24 mouse cellular contexts compared by ENCODE assay signal in genomic region chr12:96763153-96763552, GRCm38 (mm10).
DNase-seq lines count a peak whose midpoint lies in the region; ATAC-seq and TF ChIP-seq lines count a peak whose summit lies in the region.
"Had no signal": no experiment of that assay in that cellular context is flagged by ENCODE, and none has a peak within 500 bp of the region (broad histone marks: within the 10 kb centered on the region; RNA-seq: fewer than 3 reads in every experiment).

No protein-coding gene starts in this region.

- peak; percentile 49; the same call in 1 of the 2 replicates for ATAC-seq in forebrain, embryonic 11.5 days (replicated peaks; ENCODE audit: low FRiP score)
- ATAC-seq in forebrain, embryonic 14.5 days = no peak
- no peak for ATAC-seq in kidney, postnatal 0 days (replicated peaks; ENCODE audit: low FRiP score, low read depth)
- ATAC-seq: activated CD4-positive, CD25-positive, alpha-beta regulatory T cell, adult 4 months; forebrain, postnatal 0 days had no signal

- H3K9ac ChIP-seq in forebrain, embryonic 11.5 days (ENCODE audit: low read length) = no peak overlapping the region
- H3K9ac ChIP-seq in forebrain, embryonic 14.5 days (ENCODE audit: low read length) = no peak overlapping the region
- H3K9ac ChIP-seq in kidney, postnatal 0 days (ENCODE audit: low read depth, low read length) = no peak overlapping the region
- H3K9ac ChIP-seq: embryonic facial prominence, embryonic 12.5 days; forebrain, postnatal 0 days; heart, embryonic 13.5 days; liver, embryonic 14.5 days had no signal

- H3K9me3 ChIP-seq in forebrain, embryonic 11.5 days (ENCODE audit: control insufficient read depth, low read length) = no peaks in the 10 kb centered on the region
- no peaks in the 10 kb centered on the region for H3K9me3 ChIP-seq in forebrain, embryonic 14.5 days (replicated peaks; ENCODE audit: control insufficient read depth, low read length)
- H3K9me3 ChIP-seq in kidney, postnatal 0 days (replicated peaks; ENCODE audit: low read length) = no peaks in the 10 kb centered on the region
- H3K9me3 ChIP-seq: embryonic facial prominence, embryonic 12.5 days; heart, embryonic 13.5 days had no signal

- H3K4me1 ChIP-seq in forebrain, embryonic 11.5 days (replicated peaks; ENCODE audit: control insufficient read depth, insufficient read depth, low read length) = no peaks in the 10 kb centered on the region
- no peaks in the 10 kb centered on the region; the same call in 1 of the 2 replicates for H3K4me1 ChIP-seq in forebrain, embryonic 14.5 days (ENCODE audit: control insufficient read depth, insufficient read depth, low read length)
- H3K4me1 ChIP-seq in kidney, postnatal 0 days (replicated peaks; ENCODE audit: insufficient read depth, low read length) = no peaks in the 10 kb centered on the region
- H3K4me1 ChIP-seq in kidney, adult 2 months (ENCODE audit: control insufficient read depth, insufficient read depth, low read length) = no peaks in the 10 kb centered on the region

- no peak overlapping the region for H3K27ac ChIP-seq in forebrain, embryonic 11.5 days (ENCODE audit: low read depth, low read length)
- H3K27ac ChIP-seq in forebrain, embryonic 14.5 days (ENCODE audit: low read depth, low read length) = no peak overlapping the region
- H3K27ac ChIP-seq in kidney, postnatal 0 days = no peak overlapping the region
- H3K27ac ChIP-seq in kidney, adult 2 months (ENCODE audit: insufficient read depth, low read depth, low read length) = no peak overlapping the region
- H3K27ac ChIP-seq: embryonic facial prominence, embryonic 12.5 days; heart, embryonic 13.5 days; layer of hippocampus, adult 2 months; liver, embryonic 14.5 days had no signal

- DNase-seq in forebrain, embryonic 11.5 days (ENCODE audit: low spot score) = no peak
- DNase-seq in forebrain, embryonic 14.5 days (ENCODE audit: low spot score) = no peak
- DNase-seq in kidney, postnatal 0 days (ENCODE audit: low spot score) = peak; percentile 9
- no peak for DNase-seq in kidney, adult 2 months
- peak; percentile 11 for DNase-seq in retina, embryonic 14.5 days (ENCODE audit: low spot score)
- DNase-seq in retina, postnatal 1 day = no peak
- DNase-seq in thymus, postnatal 10 days (ENCODE audit: low spot score in 2 of 2) = no peak
- no peak for DNase-seq in cerebellum, postnatal 25 days
- DNase-seq: adrenal gland, postnatal 10 days; cerebellum, adult 9-11 months; forebrain, postnatal 0 days; kidney, adult 8-10 months; layer of hippocampus, postnatal 36 days; lung, postnatal 14 days; right cerebral cortex, postnatal 14 days; thymus, postnatal 4 days had no signal

- no peak for TF ChIP-seq CTCF in kidney, postnatal 0 days (IDR thresholded peaks at IDR 0.05; ENCODE audit: low read depth)
- no peak for TF ChIP-seq CTCF in kidney, adult 2 months (conservative IDR thresholded peaks at IDR 0.05; ENCODE audit: insufficient read depth, insufficient read length, low read depth, low read length)

- no peaks in the 10 kb centered on the region for H3K36me3 ChIP-seq in forebrain, embryonic 11.5 days (ENCODE audit: control insufficient read depth, insufficient read depth, low read length)
- H3K36me3 ChIP-seq in forebrain, embryonic 14.5 days (ENCODE audit: control insufficient read depth, insufficient read depth, low read length) = no peaks in the 10 kb centered on the region
- no peaks in the 10 kb centered on the region for H3K36me3 ChIP-seq in kidney, postnatal 0 days (ENCODE audit: insufficient read depth, low read length)
- H3K36me3 ChIP-seq in kidney, adult 2 months (ENCODE audit: control insufficient read depth, insufficient read depth, low read length) = no peaks in the 10 kb centered on the region
- H3K36me3 ChIP-seq: embryonic facial prominence, embryonic 12.5 days; G1E; heart, embryonic 13.5 days had no signal

- H3K27me3 ChIP-seq in forebrain, embryonic 11.5 days (ENCODE audit: control insufficient read depth, insufficient read depth, low read length) = no peaks in the 10 kb centered on the region
- no peaks in the 10 kb centered on the region for H3K27me3 ChIP-seq in forebrain, embryonic 14.5 days (replicated peaks; ENCODE audit: control insufficient read depth, insufficient read depth, low read length)
- H3K27me3 ChIP-seq in kidney, postnatal 0 days (ENCODE audit: insufficient read depth, low read length) = no peaks in the 10 kb centered on the region
- H3K27me3 ChIP-seq in kidney, adult 2 months (replicated peaks; ENCODE audit: control insufficient read depth, insufficient read depth, low read length) = no peaks in the 10 kb centered on the region
- H3K27me3 ChIP-seq: embryonic facial prominence, embryonic 12.5 days; heart, embryonic 13.5 days had no signal

- no peak overlapping the region for H3K4me2 ChIP-seq in forebrain, embryonic 11.5 days (ENCODE audit: low read depth, low read length, severe bottlenecking)
- H3K4me2 ChIP-seq in forebrain, embryonic 14.5 days (ENCODE audit: low read length) = no peak overlapping the region
- no peak overlapping the region for H3K4me2 ChIP-seq in kidney, postnatal 0 days (ENCODE audit: low read length)
- H3K4me2 ChIP-seq: embryonic facial prominence, embryonic 12.5 days; heart, embryonic 13.5 days had no signal

- no peak overlapping the region for H3K4me3 ChIP-seq in forebrain, embryonic 11.5 days (ENCODE audit: low read depth, low read length)
- no peak overlapping the region for H3K4me3 ChIP-seq in forebrain, embryonic 14.5 days (ENCODE audit: low read depth, low read length)
- no peak overlapping the region for H3K4me3 ChIP-seq in kidney, postnatal 0 days (replicated peaks; ENCODE audit: low read depth, low read length)
- no peak overlapping the region for H3K4me3 ChIP-seq in kidney, adult 2 months (ENCODE audit: insufficient read depth, low read depth, low read length)
- H3K4me3 ChIP-seq: embryonic facial prominence, embryonic 12.5 days; erythroblast, embryonic 14.5 days; heart, embryonic 13.5 days; layer of hippocampus, adult 2 months; myocyte had no signal

- TF ChIP-seq POLR2A in kidney, adult 2 months (IDR thresholded peaks at IDR 0.05; ENCODE audit: low read depth, low read length) = no peak

- WGBS in forebrain, embryonic 11.5 days = 38% methylated on average over 5 of the region's 5 CpGs
- WGBS in forebrain, embryonic 14.5 days = 18% methylated on average over 5 of the region's 5 CpGs
- 44% methylated on average over 5 of the region's 5 CpGs for WGBS in kidney, postnatal 0 days
- 49% methylated on average over 5 of the region's 5 CpGs for WGBS in kidney, adult 2 months

Comparison
In these comparisons a context has a peak if more than half of its experiments do, and no peak if none do; other contexts are left out.
1. DNase-seq: peak in kidney, postnatal 0 days (single experiment) and retina, embryonic 14.5 days (single experiment); none in forebrain, embryonic 11.5 days (single experiment), forebrain, embryonic 14.5 days (single experiment), kidney, adult 2 months (single experiment), retina, postnatal 1 day (single experiment), thymus, postnatal 10 days (0 of 2) and cerebellum, postnatal 25 days (0 of 2).